Mouse (Mus musculus): ENCODE measurements around the gene Cdh23.

Gene Cdh23

DNA sequence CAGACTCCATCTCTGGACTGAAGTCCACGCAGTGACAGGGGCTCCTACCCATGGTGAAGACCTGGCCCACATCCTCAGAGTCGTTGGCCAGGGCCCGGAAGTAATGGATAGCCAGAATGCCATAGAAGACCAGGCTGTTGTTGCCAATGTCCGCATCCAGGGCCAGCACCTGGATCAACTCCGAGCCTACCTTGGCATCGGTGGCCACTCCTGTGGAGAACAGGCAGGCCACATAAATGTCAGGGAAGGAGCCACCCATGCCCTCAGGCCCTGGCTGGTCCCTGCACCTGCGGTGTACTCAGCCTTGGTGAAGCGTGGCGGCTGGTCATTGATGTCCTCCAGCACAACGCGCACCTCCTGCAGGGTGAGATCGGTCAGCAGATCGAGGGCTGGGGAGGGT is 385.7 kb downstream of the Cdh23 start:
- DNase-seq, result no peak

DNA sequence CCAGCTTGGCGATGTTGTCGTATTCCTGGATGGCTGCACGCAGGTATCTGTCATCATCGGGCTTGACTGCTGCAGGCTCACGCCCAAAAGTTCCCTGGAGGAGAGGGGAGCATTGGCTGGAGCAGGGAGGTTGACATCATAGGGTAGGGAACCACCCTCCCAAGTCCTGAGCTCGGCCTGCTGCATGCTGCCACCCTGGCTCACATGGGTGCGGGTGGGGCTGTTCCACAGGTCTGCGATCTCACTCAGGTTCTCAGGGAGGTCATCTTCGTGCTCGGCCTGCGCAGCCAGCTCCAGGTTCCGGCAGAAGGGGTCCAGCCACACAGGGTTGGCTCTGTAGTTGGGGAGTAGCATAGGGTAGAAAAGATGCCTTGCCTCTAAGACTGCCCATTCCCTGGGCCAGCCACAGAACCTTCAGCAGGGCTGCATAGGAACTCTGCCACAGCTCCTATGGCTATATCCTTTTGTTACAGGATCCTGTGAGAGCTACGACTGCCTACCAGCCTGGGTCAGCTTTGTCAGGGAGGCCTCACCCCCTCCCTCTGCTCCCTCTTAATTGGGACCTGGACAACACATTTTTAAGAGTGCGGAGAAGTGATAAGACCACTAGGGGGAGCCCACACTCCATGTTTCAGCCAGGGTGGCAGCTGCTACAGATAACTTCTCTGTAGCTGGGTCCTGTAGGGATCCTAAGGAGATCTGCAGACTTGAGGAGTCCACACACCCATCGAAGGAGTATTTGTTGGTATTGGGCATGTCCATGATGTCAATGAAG is 391.2 kb downstream of the Cdh23 start:
- DNase-seq, result peak; percentile 61

DNA sequence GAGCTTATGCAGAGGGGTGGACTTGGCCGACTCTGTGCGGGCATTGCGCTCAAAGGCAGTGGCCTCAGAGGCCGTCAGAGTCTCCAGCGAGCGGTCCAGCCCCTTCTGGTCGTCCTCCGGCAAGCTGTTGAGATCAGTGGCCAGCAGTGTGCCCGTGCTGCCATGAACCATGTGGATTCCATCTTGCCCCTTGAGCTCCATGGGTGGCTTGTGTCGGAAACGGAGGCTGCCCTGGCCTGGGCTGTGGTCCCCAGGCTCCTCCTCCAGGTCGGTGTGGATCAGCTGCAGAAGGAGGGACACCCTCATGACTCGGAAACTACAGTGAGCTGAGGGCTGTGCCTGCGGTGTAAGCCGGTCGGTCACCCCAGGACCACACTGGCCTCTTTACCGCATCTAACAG is 392.9 kb downstream of the Cdh23 start:
- no peak for DNase-seq

DNA sequence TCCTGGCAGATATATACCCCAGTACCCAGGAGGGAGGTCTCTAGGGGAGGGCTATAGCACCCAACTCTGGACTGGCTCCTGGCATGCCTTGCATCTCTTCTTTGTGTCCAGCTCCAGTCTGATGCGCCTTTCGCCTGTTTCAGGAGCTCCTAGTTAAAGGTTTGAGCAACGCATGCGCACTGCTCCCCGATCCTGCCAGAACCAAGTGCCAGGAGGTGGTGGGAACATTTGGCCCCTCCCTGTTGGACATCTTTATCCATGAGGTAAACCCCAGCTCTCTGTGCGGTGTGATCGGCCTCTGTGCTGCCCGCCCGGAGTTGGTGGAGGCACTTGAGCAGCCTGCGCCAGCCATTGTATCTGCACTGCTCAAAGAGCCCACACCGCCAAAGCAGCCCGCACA is 396.7 kb downstream of the Cdh23 start:
- DNase-seq, result no peak

GRCm38 (mm10) chr10:60296027-60296426 is 400.3 kb downstream of the Cdh23 start:
- DNase-seq, result no peak

DNA sequence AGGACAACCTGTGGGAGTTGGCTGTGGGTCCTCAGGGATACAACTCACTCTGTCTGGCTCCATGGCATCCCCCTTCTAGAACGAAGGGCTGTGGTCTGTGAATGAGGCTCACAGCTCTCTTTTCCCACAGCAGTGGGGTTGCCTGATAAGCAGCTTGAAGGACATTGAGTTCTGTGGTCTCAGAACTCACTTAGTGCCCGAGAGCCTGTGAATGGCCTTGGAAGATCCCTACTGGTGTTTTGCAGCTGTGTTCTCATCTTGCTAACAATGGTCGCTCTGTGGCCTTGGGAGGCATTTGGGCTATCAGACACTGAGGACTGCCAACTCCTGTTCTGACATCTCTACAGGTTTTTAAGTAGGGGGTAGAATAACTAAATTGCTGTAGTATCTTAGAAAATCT is 400.9 kb downstream of the Cdh23 start:
- DNase-seq, result no peak

GRCm38 (mm10) chr10:60294621-60295020 is 401.7 kb downstream of the Cdh23 start:
- DNase-seq, result no peak

GRCm38 (mm10) chr10:60292209-60292608 is 404.1 kb downstream of the Cdh23 start:
- no peak for DNase-seq

GRCm38 (mm10) chr10:60290739-60291110 is 405.6 kb downstream of the Cdh23 start:
- no peak for DNase-seq

GRCm38 (mm10) chr10:60290026-60290738 is 406.1 kb downstream of the Cdh23 start:
- DNase-seq, result no peak

GRCm38 (mm10) chr10:60289216-60289615 is 407.1 kb downstream of the Cdh23 start:
- no peak for DNase-seq

- no peak for DNase-seq
Measured at GRCm38 (mm10) chr10:60287726-60288125, 408.6 kb downstream of the Cdh23 start.

DNA sequence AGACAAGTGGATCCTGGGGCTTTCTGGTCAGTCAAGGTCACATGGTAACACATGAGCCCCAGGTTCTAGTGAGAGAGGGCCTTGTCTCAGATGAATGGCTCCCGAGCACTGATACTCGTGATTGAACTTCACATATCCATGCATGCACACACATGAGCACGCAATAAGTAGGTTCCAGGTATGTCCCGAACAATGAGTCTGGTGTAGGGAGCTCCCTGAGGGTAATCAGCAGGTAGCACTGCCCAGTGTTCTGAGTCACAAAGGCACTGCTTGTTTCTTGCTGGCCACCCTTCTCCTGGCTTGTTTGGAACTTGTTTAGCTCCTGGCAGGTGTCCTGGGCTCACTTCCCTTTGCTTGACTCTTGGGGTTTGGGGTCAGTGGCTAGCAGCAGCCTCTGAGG is 409.1 kb downstream of the Cdh23 start:
- no peak for DNase-seq

- no peak for DNase-seq
Measured at GRCm38 (mm10) chr10:60286546-60286945, 409.7 kb downstream of the Cdh23 start.

GRCm38 (mm10) chr10:60285676-60286372 is 410.5 kb downstream of the Cdh23 start:
- DNase-seq, result no peak

GRCm38 (mm10) chr10:60285183-60285582 is 411.1 kb downstream of the Cdh23 start:
- DNase-seq, result no peak

DNA sequence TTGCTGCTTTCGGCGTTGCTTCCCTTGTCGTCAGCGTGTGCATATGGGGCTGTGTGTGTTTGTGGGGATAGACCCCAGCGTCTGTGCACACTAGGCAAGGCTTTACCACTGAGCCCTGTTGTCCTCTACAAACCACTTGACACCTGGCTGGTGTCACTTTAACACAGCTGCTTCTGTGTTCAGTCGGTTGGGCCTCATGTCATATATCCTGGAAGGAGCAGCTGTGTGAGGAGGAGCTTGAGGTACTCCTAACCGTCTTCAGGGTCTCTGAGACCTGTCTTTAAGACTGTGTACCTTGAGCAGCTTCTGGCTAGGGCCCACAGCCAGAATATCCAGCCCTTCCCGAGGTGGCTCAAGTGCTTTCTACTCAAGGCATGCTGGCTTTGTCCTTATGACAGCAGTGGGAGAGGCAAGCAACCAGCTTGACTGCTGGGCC is 411.6 kb downstream of the Cdh23 start:
- DNase-seq, result no peak

GRCm38 (mm10) chr10:60284248-60284647 is 412.0 kb downstream of the Cdh23 start:
- DNase-seq, result no peak

GRCm38 (mm10) chr10:60282116-60283014 is 413.9 kb downstream of the Cdh23 start:
- no peak for DNase-seq

DNA sequence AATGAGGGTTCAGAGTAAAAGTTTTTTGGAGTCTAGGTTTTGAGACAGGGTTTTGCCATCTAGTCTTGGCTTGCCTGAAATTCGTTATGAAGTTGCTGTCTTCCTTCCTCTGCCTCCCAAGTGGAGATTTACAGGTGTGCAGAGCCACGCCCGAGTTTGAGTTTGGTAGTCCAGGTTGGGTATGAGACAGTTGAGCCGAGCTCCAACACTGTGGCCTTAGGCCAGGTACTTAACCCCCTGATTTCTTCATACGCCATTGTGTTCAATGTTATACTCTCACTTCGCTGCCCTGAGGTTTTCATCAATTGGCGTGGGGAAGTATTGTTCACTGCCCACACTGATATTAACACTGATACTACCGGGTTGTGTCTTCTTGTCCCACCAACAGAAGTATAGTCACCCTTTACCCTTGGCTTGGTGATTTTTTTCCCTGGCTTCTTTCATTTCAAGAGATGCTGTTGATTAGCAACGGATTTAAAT is 414.7 kb downstream of the Cdh23 start:
- no peak for DNase-seq

DNA sequence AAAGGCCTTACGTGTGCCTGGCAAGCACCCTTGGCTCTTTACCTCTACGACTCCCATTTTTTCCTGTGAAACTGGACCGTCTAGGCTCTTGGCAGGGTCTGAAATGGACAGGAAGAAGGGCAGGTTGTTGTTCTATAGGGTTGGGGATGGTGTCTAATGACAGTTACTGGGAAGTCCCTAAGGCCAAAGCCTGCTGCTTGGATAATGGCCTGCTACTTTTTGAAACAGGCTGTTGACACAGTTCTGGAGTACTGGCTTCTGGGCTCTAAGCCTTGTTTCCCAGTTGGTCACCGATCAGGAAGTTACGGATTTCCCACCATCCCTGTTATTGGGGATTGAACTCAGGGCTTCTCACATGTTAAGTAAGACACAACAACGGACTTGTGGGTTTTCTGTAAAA is 415.9 kb downstream of the Cdh23 start:
- DNase-seq, result no peak

DNA sequence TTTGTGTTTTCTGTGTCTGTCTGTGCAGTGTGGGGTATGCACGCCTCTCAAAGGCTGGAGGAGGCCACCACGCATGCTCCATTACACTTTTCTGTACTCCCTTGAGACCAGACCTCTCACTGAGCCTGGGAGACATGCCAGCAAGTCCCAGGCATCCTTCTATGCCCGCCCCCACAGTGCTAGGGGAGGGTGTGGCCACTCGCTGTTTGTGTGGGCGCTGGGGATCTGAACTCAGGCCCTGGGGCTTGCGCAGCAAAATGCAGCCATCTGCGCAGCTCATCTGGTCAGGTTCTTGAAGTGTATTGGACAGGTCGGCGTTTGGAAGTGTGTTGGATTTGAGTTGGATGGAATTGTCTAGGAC is 416.4 kb downstream of the Cdh23 start:
- DNase-seq, result peak; percentile 39
